Mouse (Mus musculus): ENCODE measurements around the gene Cyp11a1. TPM values are rescaled to one million over a fixed set of nuclear protein-coding genes. Genes with fewer than 3 reads are reported as not detected.

The Cyp11a1 gene
- polyA plus RNA-seq, 1 experiment from 2014 or later, result 2.9 TPM

DNA sequence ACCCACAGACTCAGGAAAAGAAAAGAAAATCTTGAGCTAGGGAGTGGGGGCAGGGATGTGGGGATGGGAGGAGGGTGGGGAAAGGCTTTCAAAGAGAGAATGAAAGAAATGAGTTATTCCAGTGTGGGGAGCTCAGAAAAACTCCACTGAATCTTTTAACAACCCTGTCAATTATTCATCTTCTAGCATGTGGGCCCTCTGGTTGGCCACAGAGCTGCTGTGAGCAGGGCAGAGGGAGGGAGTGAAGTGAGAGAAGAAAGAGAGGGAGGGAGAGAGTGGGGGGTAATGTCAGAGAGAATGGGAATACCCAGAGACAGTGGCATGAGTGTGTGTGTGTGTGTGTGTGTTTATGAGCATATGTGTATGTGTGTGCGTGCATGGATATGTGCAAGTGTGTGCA, 47.8 kb downstream of the Cyp11a1 start:
- 62% methylated on average over 1 of the region's 1 CpGs for WGBS (ENCODE audit: insufficient replicate concordance)
- H3K4me3 ChIP-seq (ENCODE audit: low read depth, low read length), result no peak overlapping the region
- H3K9me3 ChIP-seq (replicated peaks; ENCODE audit: control insufficient read depth, low read length), result no peaks in the 10 kb centered on the region
- no peaks in the 10 kb centered on the region for H3K4me1 ChIP-seq (ENCODE audit: control insufficient read depth, low read depth, low read length)
- no peaks in the 10 kb centered on the region; the same call in 1 of the 2 replicates for H3K27me3 ChIP-seq (ENCODE audit: control insufficient read depth, insufficient read depth, low read depth, low read length)
- no peak for ATAC-seq (ENCODE audit: low read depth)
- H3K27ac ChIP-seq (ENCODE audit: low read length), result no peak overlapping the region
- no peak overlapping the region for H3K4me2 ChIP-seq (ENCODE audit: low read depth, low read length)
- no peaks in the 10 kb centered on the region for H3K36me3 ChIP-seq (ENCODE audit: control insufficient read depth, insufficient read depth)
- no peak overlapping the region for H3K9ac ChIP-seq (ENCODE audit: low read depth, low read length)

DNA sequence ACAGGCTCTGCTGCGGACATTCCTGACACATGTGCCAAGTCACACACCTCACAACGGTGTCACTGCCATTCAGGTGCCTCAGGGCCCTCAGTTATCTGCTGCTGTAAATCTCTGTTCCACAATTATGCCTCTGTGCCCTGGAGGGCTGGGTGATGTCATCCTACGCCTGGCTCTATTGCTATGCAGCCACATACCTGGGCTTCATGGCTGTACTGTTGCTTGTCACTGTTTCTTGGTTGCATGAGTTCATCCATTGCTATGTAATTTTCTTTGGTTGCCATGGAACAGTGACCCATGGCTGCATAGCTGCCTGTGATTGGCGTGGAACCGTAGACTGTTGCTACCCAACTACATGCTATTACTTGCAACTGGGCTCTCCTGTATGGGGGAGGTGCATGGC, 49.5 kb downstream of the Cyp11a1 start:
- Histone ChIP-seq H3K4me2 (ENCODE audit: low read depth, low read length) (no peak overlapping the region), H3K9ac (ENCODE audit: low read depth, low read length) (no peak overlapping the region)
- 72% methylated on average over 5 of the region's 5 CpGs for WGBS (ENCODE audit: insufficient replicate concordance)

DNA sequence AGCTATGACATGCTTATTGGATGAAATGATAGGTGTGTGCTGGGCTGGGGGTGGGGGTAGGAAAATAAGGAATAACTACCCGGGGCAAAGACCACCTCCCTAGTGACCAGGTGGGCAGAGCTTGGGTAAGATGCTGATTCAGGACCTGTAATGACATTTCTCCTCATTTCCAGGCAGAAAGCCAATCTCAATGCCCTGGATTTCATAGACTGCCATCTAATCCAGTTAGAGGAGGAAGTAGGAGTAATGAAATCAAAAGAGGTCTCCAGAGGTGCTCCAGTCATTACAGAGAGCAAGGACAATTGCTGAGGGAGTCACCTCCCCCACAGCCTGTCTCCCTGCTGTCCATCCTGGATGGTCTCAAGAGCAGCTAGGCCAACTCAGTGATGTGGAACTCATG, 53.7 kb downstream of the Cyp11a1 start:
- Histone ChIP-seq H3K4me3 (ENCODE audit: low read depth, low read length) (no peak overlapping the region), H3K4me1 (ENCODE audit: control insufficient read depth, low read depth, low read length) (no peaks in the 10 kb centered on the region), H3K27ac (ENCODE audit: low read length) (no peak overlapping the region), H3K36me3 (ENCODE audit: control insufficient read depth, insufficient read depth) (no peaks in the 10 kb centered on the region), H3K9ac (ENCODE audit: low read depth, low read length) (no peak overlapping the region), H3K4me2 (ENCODE audit: low read depth, low read length) (no peak overlapping the region), H3K27me3 (ENCODE audit: control insufficient read depth, insufficient read depth, low read depth, low read length) (no peaks in the 10 kb centered on the region; the same call in 1 of the 2 replicates), H3K9me3 (replicated peaks; ENCODE audit: control insufficient read depth, low read length) (no peaks in the 10 kb centered on the region)
- ATAC-seq (ENCODE audit: low read depth), result no peak
- 8% methylated on average over 1 of the region's 1 CpGs for WGBS (ENCODE audit: insufficient replicate concordance)

More for the DNA sequence above, 49.5 kb downstream of the Cyp11a1 start:
- no peak overlapping the region for H3K27ac ChIP-seq (ENCODE audit: low read length)
- H3K4me1 ChIP-seq (ENCODE audit: control insufficient read depth, low read depth, low read length), result no peaks in the 10 kb centered on the region
- H3K36me3 ChIP-seq (ENCODE audit: control insufficient read depth, insufficient read depth), result no peaks in the 10 kb centered on the region
- H3K9me3 ChIP-seq (replicated peaks; ENCODE audit: control insufficient read depth, low read length), result no peaks in the 10 kb centered on the region
- H3K27me3 ChIP-seq (ENCODE audit: control insufficient read depth, insufficient read depth, low read depth, low read length), result no peaks in the 10 kb centered on the region; the same call in 1 of the 2 replicates
- no peak for ATAC-seq (ENCODE audit: low read depth)
- no peak overlapping the region for H3K4me3 ChIP-seq (ENCODE audit: low read depth, low read length)

DNA sequence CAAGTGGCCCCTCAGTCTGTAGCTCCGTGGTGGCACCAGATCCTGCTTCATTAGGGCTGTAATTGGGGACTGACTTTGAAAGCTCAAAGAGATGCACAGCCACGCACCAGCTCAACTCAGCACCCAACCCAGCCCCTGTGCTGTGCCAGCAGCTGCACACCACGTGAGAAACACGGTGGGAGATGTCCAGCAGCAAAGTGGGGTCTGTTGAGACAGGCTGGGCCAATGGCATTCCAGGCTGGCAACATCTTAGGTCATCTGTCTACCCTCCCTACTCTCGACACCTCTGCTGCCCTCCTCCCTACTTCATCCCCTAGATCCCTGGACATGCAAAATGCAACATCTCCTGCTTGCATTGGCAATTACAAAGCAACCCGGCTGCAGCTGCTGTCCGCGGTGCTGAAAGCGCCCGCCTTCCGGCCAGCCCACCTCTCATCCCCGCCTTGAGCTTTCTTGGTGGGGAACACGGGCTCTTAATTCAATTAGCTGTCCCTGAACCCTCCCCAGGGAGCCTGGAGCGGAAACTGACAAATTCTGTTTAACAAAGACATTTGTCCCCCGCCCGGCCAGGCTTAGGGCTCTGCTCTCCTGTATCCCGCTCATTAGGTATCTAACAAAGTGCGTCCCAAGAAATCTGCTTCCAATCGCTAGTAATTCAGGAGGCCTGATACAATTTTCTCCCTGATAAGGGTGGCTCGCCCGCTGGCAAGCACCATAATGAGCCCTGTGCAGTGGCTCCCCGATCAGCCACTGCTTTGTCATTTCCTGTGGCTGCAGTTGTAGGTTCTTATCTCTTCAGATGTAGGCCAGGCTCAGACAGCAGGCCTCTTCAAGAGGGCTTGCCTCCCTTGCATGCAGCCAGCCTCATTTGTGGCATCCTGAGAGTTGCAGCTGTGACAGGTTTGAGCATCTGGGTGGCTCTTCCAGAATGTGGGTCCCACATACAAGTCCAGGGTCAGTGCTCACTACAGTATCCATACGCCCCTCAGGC, 54.8 kb downstream of the Cyp11a1 start:
- Histone ChIP-seq H3K36me3 (ENCODE audit: control insufficient read depth, insufficient read depth) (no peaks in the 10 kb centered on the region), H3K27me3 (ENCODE audit: control insufficient read depth, insufficient read depth, low read depth, low read length) (no peaks in the 10 kb centered on the region; the same call in 1 of the 2 replicates), H3K9me3 (replicated peaks; ENCODE audit: control insufficient read depth, low read length) (no peaks in the 10 kb centered on the region), H3K27ac (ENCODE audit: low read length) (no peak overlapping the region), H3K4me1 (ENCODE audit: control insufficient read depth, low read depth, low read length) (no peaks in the 10 kb centered on the region), H3K4me3 (ENCODE audit: low read depth, low read length) (no peak overlapping the region), H3K4me2 (ENCODE audit: low read depth, low read length) (no peak overlapping the region), H3K9ac (ENCODE audit: low read depth, low read length) (no peak overlapping the region)
- ATAC-seq (ENCODE audit: low read depth), result no peak
- 5% methylated on average over 23 of the region's 23 CpGs for WGBS (ENCODE audit: insufficient replicate concordance)

DNA sequence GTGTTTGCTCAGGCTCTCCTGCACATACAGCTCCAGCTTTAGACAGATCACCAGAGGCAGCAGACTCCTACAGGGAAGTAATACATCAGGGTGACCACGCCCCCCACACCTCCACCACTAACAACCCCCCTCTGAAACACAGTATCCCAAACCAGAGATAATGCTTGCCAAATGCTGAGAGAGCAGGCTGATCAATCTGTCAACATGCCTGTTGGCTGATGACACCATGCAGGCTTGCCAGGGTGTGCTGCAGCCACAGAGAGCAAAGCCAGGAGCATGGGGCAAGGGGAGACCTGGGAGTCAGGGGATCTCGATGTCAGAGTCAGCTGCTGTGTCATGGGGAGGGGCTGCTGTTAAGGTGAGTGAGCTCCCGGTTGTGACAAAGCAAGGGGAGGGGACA, 57.3 kb downstream of the Cyp11a1 start, which contains the start of gene Stra6:
TSS of gene Stra6 (plus strand) at position 258 of the 400 bp plus-strand sequence.
- Histone ChIP-seq H3K9ac (ENCODE audit: low read depth, low read length) (no peak within 1 kb of the TSS), H3K36me3 (ENCODE audit: control insufficient read depth, insufficient read depth) (no peaks in the 10 kb centered on the region), H3K4me3 (ENCODE audit: low read depth, low read length) (no peak within 1 kb of the TSS), H3K27me3 (ENCODE audit: control insufficient read depth, insufficient read depth, low read depth, low read length) (no peaks in the 10 kb centered on the region; the same call in 1 of the 2 replicates), H3K27ac (ENCODE audit: low read length) (no peak within 1 kb of the TSS), H3K9me3 (replicated peaks; ENCODE audit: control insufficient read depth, low read length) (no peaks in the 10 kb centered on the region), H3K4me1 (ENCODE audit: control insufficient read depth, low read depth, low read length) (no peaks in the 10 kb centered on the region), H3K4me2 (ENCODE audit: low read depth, low read length) (no peak within 1 kb of the TSS)
- 10% methylated on average over 3 of the region's 3 CpGs for WGBS (ENCODE audit: insufficient replicate concordance)
- no peak for ATAC-seq (ENCODE audit: low read depth)

DNA sequence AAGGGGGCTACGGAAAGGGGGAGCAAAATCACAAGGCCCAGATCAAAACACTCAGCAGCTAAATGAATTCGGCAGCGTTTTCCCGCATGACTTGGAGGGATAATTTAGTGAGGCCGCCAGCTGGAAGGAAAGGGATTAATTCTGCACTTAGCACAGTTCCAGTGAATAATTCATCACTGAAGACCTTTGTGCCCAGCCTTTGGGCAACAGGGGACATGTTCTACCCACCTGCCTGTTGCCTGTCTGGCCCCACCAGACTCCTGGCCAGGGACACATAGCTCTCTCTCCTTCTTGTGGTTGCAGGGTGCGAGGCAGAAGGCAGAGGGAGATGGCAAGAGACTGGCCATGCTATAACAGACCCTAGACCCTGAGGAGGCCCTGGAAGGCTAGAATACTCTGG, 59.3 kb downstream of the Cyp11a1 start:
- Histone ChIP-seq H3K27me3 (ENCODE audit: control insufficient read depth, insufficient read depth, low read depth, low read length) (no peaks in the 10 kb centered on the region; the same call in 1 of the 2 replicates), H3K4me1 (ENCODE audit: control insufficient read depth, low read depth, low read length) (no peaks in the 10 kb centered on the region), H3K9ac (ENCODE audit: low read depth, low read length) (no peak overlapping the region), H3K4me2 (ENCODE audit: low read depth, low read length) (no peak overlapping the region), H3K27ac (ENCODE audit: low read length) (no peak overlapping the region), H3K4me3 (ENCODE audit: low read depth, low read length) (no peak overlapping the region), H3K36me3 (ENCODE audit: control insufficient read depth, insufficient read depth) (no peaks in the 10 kb centered on the region), H3K9me3 (replicated peaks; ENCODE audit: control insufficient read depth, low read length) (no peaks in the 10 kb centered on the region)
- WGBS (ENCODE audit: insufficient replicate concordance), result 57% methylated on average over 6 of the region's 6 CpGs
- ATAC-seq (ENCODE audit: low read depth), result no peak

DNA sequence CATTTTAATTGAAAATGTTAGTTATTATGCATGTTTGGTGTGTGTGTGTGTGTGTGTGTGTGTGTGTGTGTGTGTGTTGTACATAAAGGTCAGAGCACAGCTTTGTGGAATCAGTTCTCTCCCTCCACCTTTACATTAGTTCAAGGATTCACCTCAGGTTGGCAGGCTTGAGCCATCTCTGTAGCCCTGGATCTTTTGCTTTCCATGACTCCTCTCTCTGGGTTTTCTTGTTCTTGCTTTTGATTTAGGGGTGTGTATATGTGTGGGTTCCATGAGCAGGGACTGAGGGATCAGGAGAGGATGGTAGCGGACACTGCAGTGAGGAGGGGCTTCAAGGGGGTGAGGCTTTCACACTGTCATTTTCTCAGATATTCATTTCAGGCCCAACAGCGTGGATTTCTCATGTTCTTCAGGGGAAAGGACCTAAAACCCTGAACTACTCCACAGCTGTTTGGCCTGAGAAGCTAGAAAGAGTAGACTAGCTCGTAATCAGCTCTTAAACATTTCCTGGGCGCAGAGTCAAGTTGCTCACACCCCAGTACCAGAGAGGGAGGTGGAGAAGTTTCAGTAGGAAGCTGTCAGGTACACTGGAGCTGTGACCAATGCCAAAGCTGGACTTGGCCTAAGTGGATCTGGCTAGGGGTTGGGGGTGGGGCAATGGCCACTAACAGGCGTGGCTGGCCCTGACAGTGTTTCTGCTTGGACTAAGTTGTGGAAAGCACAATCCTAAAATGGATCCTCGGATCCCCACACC, 59.9 kb downstream of the Cyp11a1 start:
- ATAC-seq (ENCODE audit: low read depth), result no peak
- H3K4me2 ChIP-seq (ENCODE audit: low read depth, low read length), result no peak overlapping the region
- no peaks in the 10 kb centered on the region for H3K36me3 ChIP-seq (ENCODE audit: control insufficient read depth, insufficient read depth)
- WGBS (ENCODE audit: insufficient replicate concordance), result 44% methylated on average over 6 of the region's 6 CpGs
- H3K9ac ChIP-seq (ENCODE audit: low read depth, low read length), result no peak overlapping the region
- no peaks in the 10 kb centered on the region; the same call in 1 of the 2 replicates for H3K27me3 ChIP-seq (ENCODE audit: control insufficient read depth, insufficient read depth, low read depth, low read length)
- H3K4me1 ChIP-seq (ENCODE audit: control insufficient read depth, low read depth, low read length), result no peaks in the 10 kb centered on the region
- no peak overlapping the region for H3K4me3 ChIP-seq (ENCODE audit: low read depth, low read length)
- no peaks in the 10 kb centered on the region for H3K9me3 ChIP-seq (replicated peaks; ENCODE audit: control insufficient read depth, low read length)
- H3K27ac ChIP-seq (ENCODE audit: low read length), result no peak overlapping the region

DNA sequence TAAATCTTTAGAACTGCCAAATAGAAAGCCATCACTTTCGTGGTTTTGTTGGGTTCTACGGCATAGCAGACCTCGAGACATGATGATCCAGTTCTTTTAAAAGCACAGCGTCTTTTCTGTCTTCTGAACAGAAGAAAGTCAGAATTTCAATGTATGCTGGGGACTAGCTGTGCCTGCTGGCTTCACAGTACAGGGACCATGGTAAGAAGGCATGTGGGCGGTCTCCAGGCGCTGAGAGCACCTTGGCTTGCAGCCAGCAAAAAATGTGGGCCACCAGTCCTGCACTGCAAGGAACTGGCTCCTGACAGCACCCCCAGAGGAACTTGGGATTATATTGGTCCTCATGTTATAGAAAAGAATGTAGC, 60.5 kb downstream of the Cyp11a1 start:
- Histone ChIP-seq H3K4me2 (ENCODE audit: low read depth, low read length) (no peak overlapping the region), H3K27me3 (ENCODE audit: control insufficient read depth, insufficient read depth, low read depth, low read length) (no peaks in the 10 kb centered on the region; the same call in 1 of the 2 replicates), H3K36me3 (ENCODE audit: control insufficient read depth, insufficient read depth) (no peaks in the 10 kb centered on the region), H3K4me3 (ENCODE audit: low read depth, low read length) (no peak overlapping the region), H3K9ac (ENCODE audit: low read depth, low read length) (no peak overlapping the region), H3K4me1 (ENCODE audit: control insufficient read depth, low read depth, low read length) (no peaks in the 10 kb centered on the region), H3K9me3 (replicated peaks; ENCODE audit: control insufficient read depth, low read length) (no peaks in the 10 kb centered on the region), H3K27ac (ENCODE audit: low read length) (no peak overlapping the region)
- ATAC-seq (ENCODE audit: low read depth), result no peak
- WGBS (ENCODE audit: insufficient replicate concordance), result 54% methylated on average over 6 of the region's 6 CpGs

Measured in liver, embryonic 16.5 days (tissue).